Mouse (Mus musculus) cerebellum, adult 2 months (tissue): ENCODE results near the gene Sec61a1.

Experiments used
- CTCF ChIP-seq: fragments of 200-500 bp; IDR thresholded peaks from 2 replicates; pipeline ENCODE4 v1.5.1; 2011; ENCODE audit warnings: low read depth, mild to moderate bottlenecking, control low read depth, low read length, moderate library complexity, borderline replicate concordance; ENCODE audit not compliant: insufficient read depth
- POLR2A ChIP-seq: fragments of 200-500 bp; IDR thresholded peaks from 2 replicates; pipeline ENCODE4 v1.6.1; 2011; ENCODE audit warnings: low read length, control low read depth, borderline replicate concordance; ENCODE audit not compliant: insufficient read depth

DNA sequence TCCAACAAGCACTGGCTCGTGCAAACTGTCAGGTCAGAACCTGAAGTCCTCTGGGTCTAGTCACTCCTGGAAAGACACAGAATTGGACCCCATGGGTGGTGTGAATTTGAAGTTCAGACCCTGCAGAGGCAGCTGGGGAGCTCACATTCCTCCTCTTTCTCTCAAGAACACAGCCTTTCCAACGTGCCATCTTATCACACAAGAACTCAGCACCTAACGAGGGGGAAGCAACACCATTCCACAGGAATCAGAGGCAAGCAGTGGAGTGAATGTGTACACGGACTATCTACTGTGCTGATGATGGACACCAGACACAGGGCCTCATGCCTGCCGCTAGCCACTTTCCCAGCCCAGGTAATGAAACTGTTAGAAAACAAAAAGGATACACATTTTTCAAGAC, 2.0 kb downstream of the Sec61a1 start:
- TF ChIP-seq POLR2A (no peak), CTCF (no peak)
